Mouse (Mus musculus) stomach, embryonic 15.5 days (tissue): ENCODE measurements around the gene Ift80. TPM values are rescaled to one million over a fixed set of nuclear protein-coding genes. Genes with fewer than 3 reads are reported as not detected.

Experiments used
- ATAC-seq: fragments of 200-750 bp; cut with Nextera tagmentation; 2 replicates; pipeline ENCODE4 v1.8.0; 2017; ENCODE audit warnings: low read depth, moderate number of reproducible peaks, moderate TSS enrichment; ENCODE audit not compliant: insufficient read depth, low FRiP score
- H3K27ac ChIP-seq: fragments of 300-500 bp; sonication (generic); 2 replicates; pipeline ENCODE4 v1.5.1; 2015; ENCODE audit warnings: mild to moderate bottlenecking, inconsistent platforms
- H3K27me3 ChIP-seq: fragments of 300-500 bp; sonication (generic); replicated peaks from 2 replicates; pipeline ENCODE4 v1.6.1; 2015; ENCODE audit warnings: inconsistent platforms
- H3K36me3 ChIP-seq: fragments of 300-500 bp; sonication (generic); 2 replicates; pipeline ENCODE4 v1.6.1; 2015; ENCODE audit warnings: inconsistent platforms
- H3K4me1 ChIP-seq: fragments of 300-500 bp; sonication (generic); 2 replicates; pipeline ENCODE4 v1.6.1; 2015; ENCODE audit warnings: inconsistent platforms
- H3K4me2 ChIP-seq: fragments of 300-500 bp; sonication (generic); 2 replicates; pipeline ENCODE4 v1.6.1; 2015; ENCODE audit warnings: mild to moderate bottlenecking, inconsistent platforms
- H3K4me3 ChIP-seq: fragments of 300-500 bp; sonication (generic); replicated peaks from 2 replicates; pipeline ENCODE4 v1.5.1; 2015; ENCODE audit warnings: inconsistent platforms
- H3K9ac ChIP-seq: fragments of 300-500 bp; sonication (generic); 2 replicates; pipeline ENCODE4 v1.6.1; 2015; ENCODE audit warnings: inconsistent platforms
- H3K9me3 ChIP-seq: fragments of 300-500 bp; sonication (generic); 2 replicates; pipeline ENCODE4 v1.6.1; 2016; ENCODE audit warnings: inconsistent platforms
- WGBS: fragments of 180-500 bp; shearing (Covaris S2); methylation state at CpG from one replicate; pipeline ENCODE4 v1.1.7; 2015; 5-methylcytosine and 5-hydroxymethylcytosine counted together
- polyA plus RNA-seq: library from polyadenylated mRNA; unstranded; fragments of >200 nt; fragmentation: Nextera tagmentation; extraction: Ambion mirVana; gene quantifications from 2 replicates; pipeline ENCODE4 v1.2.1, GENCODE M21; 2015

Gene Ift80
- polyA plus RNA-seq, 1 experiment from 2014 or later, result 12.1 TPM

DNA sequence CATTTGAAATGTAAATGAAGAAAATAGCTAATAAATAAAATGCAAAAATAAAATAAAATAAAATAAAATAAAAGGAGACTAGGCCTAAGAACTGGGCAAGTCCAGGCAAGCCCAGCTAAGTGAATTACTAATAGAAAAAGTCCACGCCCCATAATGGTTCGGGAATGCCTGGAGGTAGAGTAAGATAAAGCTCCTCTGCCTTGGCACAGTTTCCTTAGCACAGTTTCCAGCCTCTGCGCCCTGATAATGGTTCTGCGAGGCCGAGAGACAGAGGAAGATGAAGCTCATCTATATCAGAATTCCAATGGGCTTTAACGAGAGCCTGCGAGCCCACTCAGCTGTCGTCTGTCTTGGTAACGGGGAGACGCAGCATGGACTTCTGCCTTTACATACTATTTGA is 25.2 kb downstream of the Ift80 start:
- Histone ChIP-seq H3K4me3 (no peak overlapping the region), H3K27me3 (no peaks in the 10 kb centered on the region), H3K9ac (no peak overlapping the region), H3K27ac (no peak overlapping the region), H3K4me1 (peaks cover 3% of the 10 kb centered on the region; the same call in 1 of the 2 replicates), H3K9me3 (no peaks in the 10 kb centered on the region), H3K36me3 (no peaks in the 10 kb centered on the region), H3K4me2 (no peak overlapping the region)
- 86% methylated on average over 10 of the region's 10 CpGs for WGBS
- no peak for ATAC-seq

DNA sequence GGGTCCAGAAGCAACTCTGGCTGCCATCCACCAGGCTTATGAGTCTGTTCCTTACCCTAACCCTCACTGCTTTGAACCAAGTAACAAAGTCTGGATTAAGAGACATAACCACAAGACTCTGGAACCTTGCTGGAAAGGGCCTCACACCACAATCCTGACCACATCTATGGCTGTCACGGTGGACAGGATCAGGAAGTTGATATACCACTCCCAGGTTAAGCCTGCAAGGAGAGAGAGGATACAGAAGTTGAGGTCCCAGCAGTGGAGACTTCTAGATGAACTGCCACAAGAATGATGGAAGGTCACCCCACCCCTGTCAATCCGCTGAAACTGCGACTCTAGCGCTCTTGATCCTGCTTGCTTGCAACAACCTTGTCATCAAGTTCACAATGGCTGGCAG is 26.7 kb downstream of the Ift80 start:
- 84% methylated on average over 4 of the region's 4 CpGs for WGBS
- no peak for ATAC-seq
- H3K9ac ChIP-seq, result no peak overlapping the region
- H3K36me3 ChIP-seq, result no peaks in the 10 kb centered on the region
- no peaks in the 10 kb centered on the region for H3K27me3 ChIP-seq
- no peak overlapping the region for H3K4me3 ChIP-seq
- H3K27ac ChIP-seq, result no peak overlapping the region
- no peaks in the 10 kb centered on the region for H3K9me3 ChIP-seq
- peaks cover 3% of the 10 kb centered on the region; the same call in 1 of the 2 replicates for H3K4me1 ChIP-seq
- no peak overlapping the region for H3K4me2 ChIP-seq

GRCm38 (mm10) chr3:68975533-68976490 is 28.6 kb downstream of the Ift80 start:
- H3K4me2 ChIP-seq, result no peak overlapping the region
- H3K9ac ChIP-seq, result no peak overlapping the region
- H3K4me1 ChIP-seq, result peaks cover 3% of the 10 kb centered on the region; the same call in 1 of the 2 replicates
- ATAC-seq, result peak; percentile 53; the same call in 1 of the 2 replicates
- no peak overlapping the region for H3K27ac ChIP-seq
- no peak overlapping the region for H3K4me3 ChIP-seq
- WGBS, result 60% methylated on average over 9 of the region's 9 CpGs
- H3K36me3 ChIP-seq, result no peaks in the 10 kb centered on the region
- H3K9me3 ChIP-seq, result no peaks in the 10 kb centered on the region
- H3K27me3 ChIP-seq, result no peaks in the 10 kb centered on the region

- Histone ChIP-seq H3K4me2 (no peak overlapping the region), H3K9me3 (no peaks in the 10 kb centered on the region), H3K4me1 (peaks cover 3% of the 10 kb centered on the region; the same call in 1 of the 2 replicates), H3K9ac (no peak overlapping the region), H3K36me3 (no peaks in the 10 kb centered on the region), H3K27me3 (no peaks in the 10 kb centered on the region), H3K4me3 (no peak overlapping the region), H3K27ac (no peak overlapping the region)
- WGBS, result 76% methylated on average over 8 of the region's 8 CpGs
- ATAC-seq, result no peak
Observed at GRCm38 (mm10) chr3:68974639-68975532, 29.5 kb downstream of the Ift80 start.

DNA sequence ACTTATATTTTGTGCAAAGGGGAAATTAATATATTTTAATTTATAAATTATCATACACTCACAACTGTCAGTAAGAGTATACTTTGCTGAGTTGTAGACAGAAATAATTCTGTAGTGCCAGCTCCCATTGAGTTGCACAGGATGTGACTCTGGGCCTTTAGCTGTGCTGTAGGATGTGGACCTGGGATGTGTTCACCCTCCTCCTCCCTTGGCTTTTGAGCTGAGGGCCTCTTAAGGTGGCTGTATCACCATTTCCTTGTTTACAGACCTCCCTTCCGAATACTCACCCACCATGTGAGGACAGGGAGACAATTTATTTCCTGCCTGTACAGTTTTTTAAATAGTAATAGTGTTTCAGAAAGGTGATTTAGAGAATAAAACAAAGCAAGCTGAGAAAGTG is 30.8 kb downstream of the Ift80 start:
- Histone ChIP-seq H3K36me3 (no peaks in the 10 kb centered on the region), H3K27ac (no peak overlapping the region), H3K9me3 (no peaks in the 10 kb centered on the region), H3K4me3 (no peak overlapping the region), H3K4me2 (no peak overlapping the region), H3K4me1 (peaks cover 3% of the 10 kb centered on the region; the same call in 1 of the 2 replicates), H3K9ac (no peak overlapping the region), H3K27me3 (no peaks in the 10 kb centered on the region)
- ATAC-seq, result no peak
- WGBS, result 28% methylated on average over 1 of the region's 1 CpGs

- 76% methylated on average over 3 of the region's 3 CpGs for WGBS
- Histone ChIP-seq H3K9ac (no peak overlapping the region), H3K27ac (no peak overlapping the region), H3K4me3 (no peak overlapping the region), H3K36me3 (peaks cover 8% of the 10 kb centered on the region; the same call in 1 of the 2 replicates), H3K4me2 (no peak overlapping the region), H3K4me1 (no peaks in the 10 kb centered on the region), H3K27me3 (no peaks in the 10 kb centered on the region), H3K9me3 (no peaks in the 10 kb centered on the region)
- ATAC-seq, result no peak
Observed at GRCm38 (mm10) chr3:68969091-68969590, 35.2 kb downstream of the Ift80 start.

DNA sequence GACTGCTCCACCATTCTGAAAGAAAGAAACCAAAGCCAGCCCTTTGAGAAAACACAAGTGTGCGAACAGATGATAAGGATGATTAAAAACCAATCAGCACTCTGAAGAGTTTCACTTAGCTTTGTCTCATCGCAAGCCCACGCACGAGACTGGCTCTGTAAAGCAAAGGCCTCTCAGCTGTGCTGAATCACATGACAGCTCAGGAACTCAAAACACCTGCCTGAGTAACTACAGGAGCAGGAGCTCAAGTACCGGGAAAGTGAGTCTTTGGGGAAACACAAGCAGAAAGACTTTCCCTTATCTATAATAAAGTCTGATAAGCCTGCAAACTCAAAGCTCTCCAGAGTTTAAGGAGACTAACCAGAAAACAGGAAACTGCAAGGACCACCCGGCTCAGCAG is 37.0 kb downstream of the Ift80 start:
- ATAC-seq, result peak; percentile 53

DNA sequence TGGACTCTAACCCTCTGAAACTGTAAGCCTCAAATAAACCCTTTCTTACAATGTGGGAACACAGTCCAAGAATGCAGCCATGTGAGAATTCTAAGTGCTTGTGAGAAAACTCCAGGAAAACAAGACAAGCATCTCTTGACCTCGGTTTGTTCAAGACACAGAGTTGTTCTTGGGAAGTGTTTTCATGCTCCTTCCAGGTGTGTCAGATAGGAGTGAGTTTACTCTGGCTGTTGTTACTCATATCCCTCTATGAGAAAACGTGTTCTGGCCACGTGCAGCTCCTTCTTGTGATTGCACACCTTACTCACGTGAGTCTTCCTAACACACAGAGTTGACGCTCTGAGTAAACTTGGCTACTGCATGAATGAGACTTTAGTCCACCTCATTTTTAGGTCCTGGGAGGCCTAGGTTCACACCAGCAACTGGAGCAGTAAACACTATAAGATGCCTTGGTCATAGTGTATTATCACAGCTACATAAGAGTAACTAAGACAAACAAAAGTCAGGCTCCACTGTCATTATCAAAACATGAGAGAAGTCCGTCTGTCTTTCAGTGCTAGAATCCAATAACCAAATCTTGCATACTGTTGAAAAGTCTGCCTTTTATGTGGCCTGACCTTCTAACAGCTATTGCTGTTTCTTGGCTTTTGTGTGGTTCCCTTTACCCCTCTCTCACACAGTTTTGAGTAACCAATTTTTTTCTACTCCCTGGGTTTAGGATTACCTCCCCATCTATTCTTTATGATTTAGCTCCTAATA is 37.7 kb downstream of the Ift80 start:
- ATAC-seq, result no peak
- Histone ChIP-seq H3K9me3 (no peaks in the 10 kb centered on the region), H3K27ac (no peak overlapping the region), H3K4me3 (no peak overlapping the region), H3K27me3 (no peaks in the 10 kb centered on the region), H3K9ac (no peak overlapping the region), H3K36me3 (peaks cover 12% of the 10 kb centered on the region), H3K4me2 (no peak overlapping the region), H3K4me1 (no peaks in the 10 kb centered on the region)
- 89% methylated on average over 6 of the region's 6 CpGs for WGBS

More for the DNA sequence above, 37.0 kb downstream of the Ift80 start:
- Histone ChIP-seq H3K9me3 (no peaks in the 10 kb centered on the region), H3K4me1 (no peaks in the 10 kb centered on the region), H3K4me3 (no peak overlapping the region), H3K27me3 (no peaks in the 10 kb centered on the region), H3K27ac (no peak overlapping the region), H3K4me2 (no peak overlapping the region), H3K9ac (no peak overlapping the region), H3K36me3 (peaks cover 12% of the 10 kb centered on the region)
- WGBS, result 42% methylated on average over 6 of the region's 6 CpGs

DNA sequence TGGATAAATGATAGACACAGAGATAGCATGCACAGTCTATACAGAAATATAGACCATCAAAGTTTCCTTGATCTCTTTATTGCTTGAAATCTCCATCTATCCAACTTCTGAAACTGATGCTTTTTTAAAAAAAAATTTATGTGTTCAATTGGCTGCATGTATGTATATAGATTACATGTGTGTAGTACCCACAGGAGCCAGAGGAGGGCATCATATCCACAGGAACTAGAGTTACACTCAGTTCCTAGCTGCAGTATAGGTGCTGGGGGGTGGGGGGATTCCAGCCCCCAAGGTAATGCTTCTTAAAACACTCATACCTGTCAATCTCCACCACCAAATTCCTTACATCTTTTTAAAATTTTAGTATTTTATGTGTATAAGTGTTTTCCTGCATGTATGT is 39.7 kb downstream of the Ift80 start:
- no peak overlapping the region for H3K4me3 ChIP-seq
- H3K4me2 ChIP-seq, result no peak overlapping the region
- no peak for ATAC-seq
- H3K4me1 ChIP-seq, result no peaks in the 10 kb centered on the region
- no peak overlapping the region for H3K9ac ChIP-seq
- H3K36me3 ChIP-seq, result peaks cover 12% of the 10 kb centered on the region
- no peaks in the 10 kb centered on the region for H3K27me3 ChIP-seq
- no peak overlapping the region for H3K27ac ChIP-seq
- H3K9me3 ChIP-seq, result no peaks in the 10 kb centered on the region

- WGBS, result 84% methylated on average over 3 of the region's 3 CpGs
- H3K27me3 ChIP-seq, result no peaks in the 10 kb centered on the region
- no peak overlapping the region for H3K27ac ChIP-seq
- no peaks in the 10 kb centered on the region for H3K4me1 ChIP-seq
- no peak overlapping the region for H3K4me3 ChIP-seq
- H3K36me3 ChIP-seq, result no peaks in the 10 kb centered on the region
- no peak for ATAC-seq
- no peak overlapping the region for H3K9ac ChIP-seq
- no peaks in the 10 kb centered on the region for H3K9me3 ChIP-seq
- H3K4me2 ChIP-seq, result no peak overlapping the region
Observed at GRCm38 (mm10) chr3:68957413-68957812, 47.0 kb downstream of the Ift80 start.

- no peak for ATAC-seq
- WGBS, result 46% methylated on average over 4 of the region's 4 CpGs
- no peak overlapping the region for H3K9ac ChIP-seq
Observed at GRCm38 (mm10) chr3:68956454-68956853, 47.9 kb downstream of the Ift80 start.

More at GRCm38 (mm10) chr3:68956454-68956853, 47.9 kb downstream of the Ift80 start:
- Histone ChIP-seq H3K36me3 (no peaks in the 10 kb centered on the region), H3K4me3 (no peak overlapping the region), H3K27ac (no peak overlapping the region), H3K4me2 (no peak overlapping the region), H3K9me3 (no peaks in the 10 kb centered on the region), H3K27me3 (no peaks in the 10 kb centered on the region), H3K4me1 (no peaks in the 10 kb centered on the region)
